Mouse (Mus musculus) erythroblast, embryonic 14.5 days (primary cell): Measurements from ENCODE around the gene Pdcd1lg2. TPM values are rescaled to one million over a fixed set of nuclear protein-coding genes. Genes with fewer than 3 reads are reported as not detected.

Experiments used
- H3K27me3 ChIP-seq: 2 replicates; pipeline ENCODE4 v1.6.1; 2012; ENCODE audit warnings: inconsistent platforms; ENCODE audit not compliant: control insufficient read depth
- H3K36me3 ChIP-seq: 2 replicates; pipeline ENCODE4 v1.6.1; 2012; ENCODE audit warnings: mild to moderate bottlenecking, inconsistent platforms; ENCODE audit not compliant: control insufficient read depth
- H3K4me1 ChIP-seq: 2 replicates; pipeline ENCODE4 v1.6.1; 2012; ENCODE audit warnings: inconsistent platforms; ENCODE audit not compliant: control insufficient read depth
- H3K4me3 ChIP-seq: replicated peaks from 2 replicates; pipeline ENCODE3; 2012; ENCODE audit warnings: moderate library complexity, mild to moderate bottlenecking, inconsistent platforms
- H3K9me3 ChIP-seq: 2 replicates; pipeline ENCODE4 v1.6.1; 2012; ENCODE audit warnings: low read length, inconsistent platforms, mixed read lengths; ENCODE audit not compliant: control insufficient read depth
- GATA1 ChIP-seq: IDR thresholded peaks from 2 replicates; pipeline ENCODE4 v1.6.1; 2012; ENCODE audit warnings: low read length, inconsistent platforms, mixed read lengths
- TAL1 ChIP-seq: IDR thresholded peaks from 3 replicates; pipeline ENCODE4 v1.6.1; 2012; ENCODE audit warnings: low read length, inconsistent platforms, mixed read lengths
- polyA plus RNA-seq: library from polyadenylated mRNA; stranded (reverse); fragments of >175 nt; gene quantifications from 2 replicates; pipeline ENCODE4 v1.2.3, GENCODE M21; 2012

Gene Pdcd1lg2
- polyA plus RNA-seq, 1 experiment: not detected

GRCm38 (mm10) chr19:29396353-29396752 lies 14.4 kb upstream of the Pdcd1lg2 start:
- no peaks in the 10 kb centered on the region for H3K9me3 ChIP-seq
- no peaks in the 10 kb centered on the region for H3K36me3 ChIP-seq
- H3K27me3 ChIP-seq: no peaks in the 10 kb centered on the region
- peaks cover 2% of the 10 kb centered on the region; the same call in 1 of the 2 replicates for H3K4me1 ChIP-seq
- no peak overlapping the region for H3K4me3 ChIP-seq
- no peak for TF ChIP-seq TAL1
- TF ChIP-seq GATA1: no peak

- no peak overlapping the region for H3K4me3 ChIP-seq
Observed at GRCm38 (mm10) chr19:29399786-29400185, 10.9 kb upstream of the Pdcd1lg2 start.

GRCm38 (mm10) chr19:29400466-29400865 lies 10.3 kb upstream of the Pdcd1lg2 start:
- Histone ChIP-seq H3K36me3 (no peaks in the 10 kb centered on the region), H3K4me3 (no peak overlapping the region), H3K4me1 (peaks cover 2% of the 10 kb centered on the region; the same call in 1 of the 2 replicates), H3K9me3 (no peaks in the 10 kb centered on the region), H3K27me3 (no peaks in the 10 kb centered on the region)
- no peak for TF ChIP-seq GATA1
- TF ChIP-seq TAL1: no peak

More at GRCm38 (mm10) chr19:29399786-29400185, 10.9 kb upstream of the Pdcd1lg2 start:
- Histone ChIP-seq H3K27me3 (no peaks in the 10 kb centered on the region), H3K9me3 (no peaks in the 10 kb centered on the region), H3K36me3 (no peaks in the 10 kb centered on the region), H3K4me1 (peaks cover 2% of the 10 kb centered on the region; the same call in 1 of the 2 replicates)
- TF ChIP-seq GATA1: no peak
- no peak for TF ChIP-seq TAL1

- Histone ChIP-seq H3K4me3 (no peak overlapping the region), H3K4me1 (peaks cover 2% of the 10 kb centered on the region; the same call in 1 of the 2 replicates), H3K9me3 (no peaks in the 10 kb centered on the region), H3K36me3 (no peaks in the 10 kb centered on the region), H3K27me3 (no peaks in the 10 kb centered on the region)
- no peak for TF ChIP-seq TAL1
- TF ChIP-seq GATA1: no peak
Observed at GRCm38 (mm10) chr19:29402621-29403020, 8.1 kb upstream of the Pdcd1lg2 start.

GRCm38 (mm10) chr19:29403251-29403650 lies 7.5 kb upstream of the Pdcd1lg2 start:
- Histone ChIP-seq H3K36me3 (no peaks in the 10 kb centered on the region), H3K4me3 (no peak overlapping the region), H3K9me3 (no peaks in the 10 kb centered on the region), H3K4me1 (peaks cover 2% of the 10 kb centered on the region; the same call in 1 of the 2 replicates), H3K27me3 (no peaks in the 10 kb centered on the region)
- TF ChIP-seq TAL1 (no peak), GATA1 (no peak)

GRCm38 (mm10) chr19:29405388-29405787 lies 5.3 kb upstream of the Pdcd1lg2 start:
- Histone ChIP-seq H3K9me3 (no peaks in the 10 kb centered on the region), H3K27me3 (no peaks in the 10 kb centered on the region), H3K4me3 (no peak overlapping the region), H3K36me3 (no peaks in the 10 kb centered on the region), H3K4me1 (no peaks in the 10 kb centered on the region)
- TF ChIP-seq TAL1: no peak
- no peak for TF ChIP-seq GATA1

- Histone ChIP-seq H3K27me3 (no peaks in the 10 kb centered on the region), H3K4me1 (no peaks in the 10 kb centered on the region), H3K4me3 (no peak overlapping the region), H3K9me3 (no peaks in the 10 kb centered on the region), H3K36me3 (no peaks in the 10 kb centered on the region)
- TF ChIP-seq GATA1 (no peak), TAL1 (no peak)
Observed at GRCm38 (mm10) chr19:29406042-29407017, 4.4 kb upstream of the Pdcd1lg2 start.

- Histone ChIP-seq H3K36me3 (no peaks in the 10 kb centered on the region), H3K4me1 (peaks cover 2% of the 10 kb centered on the region)
Observed at GRCm38 (mm10) chr19:29412476-29413420, 2.0 kb downstream of the Pdcd1lg2 start.

More at GRCm38 (mm10) chr19:29412476-29413420, 2.0 kb downstream of the Pdcd1lg2 start:
- Histone ChIP-seq H3K9me3 (no peaks in the 10 kb centered on the region), H3K4me3 (no peak overlapping the region), H3K27me3 (no peaks in the 10 kb centered on the region)
- TF ChIP-seq GATA1 (no peak), TAL1 (no peak)
